Mouse (Mus musculus): ENCODE data around the gene Bpifa6.
"Not testable (repeated sequence)": the region's sequence is repeated elsewhere in the genome, so short reads cannot be mapped to it uniquely, and the experiment has no call there.

Gene Bpifa6

DNA sequence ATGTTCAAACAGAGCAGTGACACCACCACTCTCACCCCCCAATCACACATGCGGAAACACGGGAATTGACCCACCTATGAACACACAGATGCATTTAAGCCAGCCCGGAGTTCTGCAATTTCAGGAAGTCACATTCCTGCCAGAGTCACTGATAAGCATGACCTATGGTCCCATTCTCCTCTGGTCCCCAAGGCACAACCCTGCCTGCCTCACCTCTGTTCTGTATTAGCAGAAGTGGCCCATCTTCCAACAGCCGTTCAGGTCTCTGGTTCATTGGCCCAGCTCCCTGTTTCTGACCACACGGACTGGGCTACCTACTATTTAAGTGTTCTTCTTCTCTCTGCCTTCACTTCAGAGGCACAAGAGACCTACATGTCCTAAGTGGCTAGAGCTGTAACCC lies at the start of gene Bpifa6:
TSS of gene Bpifa6 (plus strand) at position 364 of the 400 bp plus-strand sequence.
- DNase-seq (ENCODE audit: low spot score in 2 of 2): no peak

DNA sequence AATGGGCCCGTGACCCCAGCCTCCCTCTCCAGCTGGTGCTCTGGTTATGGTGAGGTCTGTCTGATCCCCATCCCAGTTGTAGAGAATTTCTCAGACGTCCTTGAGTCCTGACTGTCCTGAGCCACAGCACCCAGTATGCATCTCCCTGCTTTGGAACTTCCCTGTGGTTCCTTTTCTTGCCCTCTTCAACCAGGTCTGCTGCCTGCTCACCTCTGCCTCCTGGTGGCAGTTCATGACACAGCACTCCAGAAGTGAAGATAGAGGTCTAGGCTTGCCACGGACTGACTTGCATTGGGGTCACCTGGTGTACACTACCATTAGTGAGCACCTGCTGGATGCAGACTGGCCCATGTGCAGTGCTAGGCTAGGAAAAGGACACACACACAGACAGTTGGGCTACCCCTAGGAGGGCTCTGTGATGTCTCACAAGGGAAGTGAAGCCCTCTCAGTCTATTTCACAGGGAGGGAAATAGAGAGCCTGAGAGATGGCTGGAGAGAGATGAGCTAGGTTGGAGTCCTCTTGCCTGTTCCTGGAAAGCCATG lies 44.8 kb upstream of the Bpifa6 start:
- peak; percentile 27 to 30 for DNase-seq (ENCODE audit: low spot score in 2 of 2)

DNA sequence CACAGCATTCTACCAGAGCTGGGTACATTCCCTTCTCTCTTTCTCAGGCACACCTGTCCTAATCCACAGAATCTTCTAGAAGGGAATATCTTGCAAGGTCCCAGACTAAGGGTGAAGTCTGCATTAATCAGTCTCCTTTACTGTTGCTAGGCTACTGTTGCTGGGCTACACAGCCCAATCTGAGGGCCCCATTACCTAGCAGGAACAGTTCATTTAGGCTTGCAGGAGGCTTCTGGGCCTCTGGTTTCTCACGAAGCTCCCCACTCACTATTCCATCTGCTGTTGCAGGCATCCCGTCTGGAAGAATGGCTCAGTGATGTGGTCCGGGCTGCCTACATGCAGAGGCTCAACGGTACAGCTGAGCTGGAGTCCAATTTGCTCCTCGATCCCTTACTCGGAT lies 43.6 kb upstream of the Bpifa6 start:
- no peak for DNase-seq (ENCODE audit: low spot score in 2 of 2)

DNA sequence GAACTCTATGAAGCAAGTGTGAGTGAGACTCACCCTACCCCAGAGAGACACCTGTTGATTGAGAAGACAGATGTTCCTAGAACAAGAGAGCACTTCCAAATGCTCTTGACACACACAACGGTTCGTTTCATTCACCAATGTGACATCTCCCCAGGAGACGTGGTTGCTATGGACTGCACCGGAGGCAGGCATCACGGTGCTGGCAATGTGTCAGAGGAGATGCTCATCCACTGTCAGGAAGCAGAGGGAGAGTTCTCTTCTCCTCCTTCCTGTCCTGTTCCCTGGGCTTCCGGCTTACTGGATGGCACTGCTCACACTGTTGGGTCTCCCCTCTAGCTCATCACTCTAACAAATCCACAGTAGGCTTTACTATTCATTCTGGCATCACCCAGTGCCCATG lies 41.4 kb upstream of the Bpifa6 start:
- no peak for DNase-seq (ENCODE audit: low spot score in 2 of 2)

DNA sequence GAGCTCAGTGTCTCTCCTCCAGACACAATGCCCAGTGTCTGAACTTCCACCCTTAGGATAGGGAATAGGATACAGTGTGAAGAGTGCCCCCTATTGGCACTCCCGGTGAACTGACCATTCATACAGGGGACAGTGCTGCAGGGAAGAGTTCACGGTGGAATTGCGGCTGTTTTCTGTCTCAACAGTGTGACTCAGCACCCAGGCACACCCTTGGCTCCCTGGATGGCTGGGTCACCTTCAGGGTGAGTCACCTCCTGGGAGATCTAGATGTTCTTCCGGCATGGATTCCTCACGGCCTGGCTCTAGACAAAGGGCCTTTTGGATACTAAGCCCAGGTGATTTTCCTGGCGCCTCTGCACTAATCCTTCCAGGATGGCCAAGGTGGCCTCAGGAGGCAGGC lies 39.4 kb upstream of the Bpifa6 start:
- DNase-seq (ENCODE audit: low spot score in 2 of 2): no peak

DNA sequence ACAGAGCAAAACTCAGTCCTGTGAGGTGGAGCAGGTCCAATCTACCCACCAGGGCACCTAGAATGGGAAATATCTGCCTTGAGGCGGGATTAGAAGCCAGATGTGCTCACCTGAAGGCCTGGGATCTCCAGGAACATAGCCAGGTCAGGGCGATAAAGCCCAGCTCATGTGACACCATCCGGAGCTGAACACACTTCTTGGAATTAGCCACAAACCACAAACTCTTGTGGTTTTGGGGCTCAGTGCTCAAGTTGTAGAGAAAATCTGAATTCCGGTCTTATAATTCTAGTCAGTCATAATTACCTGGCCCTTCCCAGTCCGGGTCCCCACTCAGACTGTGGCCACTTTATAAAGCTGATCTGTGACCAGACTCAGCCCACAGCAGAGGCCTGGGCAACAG lies 36.9 kb upstream of the Bpifa6 start, which contains the start of gene Bpifb4:
TSS of gene Bpifb4 (plus strand) at position 370 of the 400 bp plus-strand sequence.
- DNase-seq (ENCODE audit: low spot score in 2 of 2): no peak

DNA sequence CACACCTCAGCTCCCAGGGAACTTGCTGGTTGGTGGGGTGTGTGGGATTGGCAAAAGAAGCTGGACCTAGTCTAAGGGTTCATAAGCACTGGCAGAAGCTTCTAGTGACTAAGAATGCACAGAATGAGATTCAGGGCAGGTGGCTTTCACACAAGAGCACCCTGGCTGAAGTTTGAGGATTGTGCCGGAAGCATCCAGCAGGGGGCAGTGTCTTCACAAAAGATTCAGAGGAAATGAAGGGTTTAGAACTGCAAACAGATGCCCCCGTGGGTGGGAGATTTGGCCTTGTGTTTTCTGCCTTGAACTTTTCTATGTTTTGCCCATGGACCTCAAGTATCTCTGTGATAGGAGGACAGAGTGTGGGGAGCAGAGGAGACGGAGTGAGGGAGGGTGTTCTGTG lies 31.2 kb upstream of the Bpifa6 start:
- DNase-seq (ENCODE audit: low spot score in 2 of 2): peak; percentile 40 to 61

DNA sequence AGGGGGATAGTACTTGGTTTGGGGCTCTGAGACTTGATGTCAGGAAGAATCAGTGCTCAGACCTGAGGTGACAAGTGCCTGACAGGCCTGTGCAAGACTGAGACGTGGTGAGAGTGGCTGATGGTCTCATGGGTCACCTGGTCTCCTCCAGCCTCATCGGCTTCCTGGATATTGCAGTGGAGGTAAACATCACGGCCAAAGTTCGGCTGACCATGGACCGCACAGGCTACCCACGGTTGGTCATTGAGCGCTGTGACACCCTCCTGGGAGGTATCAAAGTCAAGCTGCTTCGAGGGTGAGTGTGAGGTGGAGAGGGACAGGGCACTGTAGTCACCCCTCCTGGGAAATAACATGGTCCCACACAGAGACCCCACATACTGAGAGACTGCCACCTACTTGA lies 30.2 kb upstream of the Bpifa6 start:
- no peak for DNase-seq (ENCODE audit: low spot score in 2 of 2)

DNA sequence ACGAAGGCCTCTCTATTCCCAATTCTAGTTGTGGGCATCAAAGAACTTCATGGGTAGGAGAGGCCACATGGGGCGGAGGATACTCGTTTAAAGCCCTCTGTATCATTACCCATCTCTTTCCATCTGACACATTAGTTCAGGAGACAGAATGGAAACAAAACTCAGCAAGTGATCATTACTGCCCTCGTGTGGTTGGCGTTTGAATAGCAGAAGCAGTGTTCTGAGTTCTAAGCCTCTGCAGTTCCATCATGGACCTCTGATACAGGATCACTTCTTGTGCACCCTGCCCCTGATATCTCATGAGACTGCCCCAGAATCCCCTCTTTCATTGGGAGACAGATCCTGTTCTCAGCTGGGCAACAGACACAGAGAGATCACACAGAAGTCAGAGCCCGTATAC lies 21.8 kb upstream of the Bpifa6 start:
- peak; percentile 61 to 64 for DNase-seq (ENCODE audit: low spot score in 2 of 2)

DNA sequence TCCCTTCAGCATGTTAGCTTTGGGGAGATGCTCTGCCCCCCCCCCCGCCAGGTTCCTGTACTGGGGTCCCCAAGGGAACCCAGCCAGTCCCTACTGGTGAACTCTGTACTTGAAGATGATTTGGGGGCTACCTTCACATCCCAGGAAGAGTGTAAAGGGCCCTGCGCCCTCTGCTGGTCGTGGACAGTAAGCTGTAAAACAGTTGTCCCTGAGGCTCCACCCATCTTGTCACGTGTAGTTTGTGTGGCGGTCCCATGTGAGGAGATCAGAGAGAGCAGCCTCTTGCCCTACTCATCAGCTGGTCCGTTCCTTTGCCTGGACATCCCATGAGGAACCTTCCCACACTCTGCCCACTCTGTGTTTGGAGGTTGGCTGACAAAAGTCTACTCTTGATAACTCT lies 20.9 kb upstream of the Bpifa6 start:
- DNase-seq (ENCODE audit: low spot score in 2 of 2): no peak

DNA sequence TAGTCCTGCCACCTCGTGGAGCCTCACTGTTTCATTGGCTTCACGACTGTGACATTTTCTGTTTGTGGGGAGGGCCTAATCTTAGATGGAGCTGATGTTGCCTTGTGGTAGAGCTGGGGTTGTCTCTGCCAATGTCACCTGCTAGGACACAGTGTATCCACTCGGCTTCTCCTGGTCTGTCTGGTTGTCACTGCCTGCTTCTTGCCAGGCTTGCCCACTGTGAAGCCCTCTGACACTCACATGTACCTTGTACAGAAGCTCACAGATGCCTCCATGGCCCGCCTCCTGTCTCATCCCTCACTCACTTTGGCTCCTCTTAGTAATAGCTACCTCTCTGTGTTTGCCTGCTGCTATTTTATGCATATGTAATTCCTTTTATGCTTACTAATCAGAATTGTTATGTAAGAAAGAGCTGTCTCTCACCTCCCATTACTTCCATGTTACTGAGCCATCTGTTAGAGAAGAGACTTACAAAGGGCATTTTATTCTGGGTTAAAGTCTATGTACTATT lies 11.9 kb upstream of the Bpifa6 start:
- peak in 1 of 2 experiments; percentile 23 for DNase-seq (ENCODE audit: low spot score in 2 of 2)

DNA sequence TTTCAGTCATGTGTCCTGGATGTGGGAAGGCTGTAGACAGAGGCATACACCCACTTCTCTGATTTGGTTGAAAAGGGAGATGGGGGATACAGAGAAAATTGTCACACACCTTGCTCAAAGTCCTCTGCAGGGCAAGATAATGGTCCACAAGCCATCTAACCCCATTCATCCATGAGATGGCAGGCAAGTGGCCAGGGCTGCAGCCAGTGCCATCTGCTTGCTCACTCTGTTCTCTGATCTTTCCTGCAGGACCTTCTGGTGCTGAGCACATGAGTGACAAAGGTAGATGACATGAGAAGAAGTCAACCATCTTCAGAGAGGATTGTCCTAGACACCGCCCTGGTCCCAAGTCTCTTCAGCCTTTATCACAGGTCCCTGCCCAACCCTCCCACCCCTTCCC lies 11.4 kb upstream of the Bpifa6 start:
- no peak for DNase-seq (ENCODE audit: low spot score in 2 of 2)

DNA sequence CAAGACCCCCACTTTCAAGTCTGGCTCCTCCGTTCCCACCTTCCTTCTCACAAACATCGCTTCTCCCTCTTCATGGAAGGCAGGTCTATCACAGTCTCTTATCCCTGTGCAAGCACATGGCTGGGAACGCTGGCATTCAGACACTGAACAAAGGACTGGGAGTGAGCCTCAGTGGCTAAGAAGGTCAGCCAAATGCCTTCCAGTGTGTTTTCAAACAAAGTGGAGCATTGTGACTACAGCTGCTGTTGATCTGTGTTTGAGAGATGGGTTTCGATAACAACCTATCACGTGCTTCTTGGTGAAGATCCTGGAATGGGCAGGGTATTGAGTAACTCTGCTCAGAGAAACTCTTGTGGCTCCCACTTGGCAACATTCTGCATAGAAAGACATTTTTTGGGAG lies 4.5 kb upstream of the Bpifa6 start:
- no peak for DNase-seq (ENCODE audit: low spot score in 2 of 2)

DNA sequence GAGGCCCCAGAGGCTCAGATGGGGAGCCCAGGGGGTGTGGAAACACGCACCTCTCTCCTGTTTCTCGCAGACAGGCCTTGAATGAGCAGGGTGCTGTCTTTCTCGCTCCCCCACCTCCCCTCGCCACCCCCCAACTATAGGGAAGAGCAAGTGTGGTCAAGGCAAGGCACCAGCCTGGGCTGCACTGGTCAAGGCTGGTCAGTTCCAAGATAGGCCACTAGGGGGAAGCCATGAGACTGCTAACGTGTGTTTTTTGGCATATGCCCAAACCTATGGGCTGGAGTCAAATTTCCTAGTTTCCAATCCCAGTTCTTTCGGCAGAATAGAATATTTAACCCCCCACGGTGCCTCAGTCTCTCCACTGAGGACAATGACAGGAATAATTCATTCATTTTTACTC lies 21.0 kb downstream of the Bpifa6 start:
- DNase-seq (ENCODE audit: low spot score in 2 of 2): peak; percentile 62

DNA sequence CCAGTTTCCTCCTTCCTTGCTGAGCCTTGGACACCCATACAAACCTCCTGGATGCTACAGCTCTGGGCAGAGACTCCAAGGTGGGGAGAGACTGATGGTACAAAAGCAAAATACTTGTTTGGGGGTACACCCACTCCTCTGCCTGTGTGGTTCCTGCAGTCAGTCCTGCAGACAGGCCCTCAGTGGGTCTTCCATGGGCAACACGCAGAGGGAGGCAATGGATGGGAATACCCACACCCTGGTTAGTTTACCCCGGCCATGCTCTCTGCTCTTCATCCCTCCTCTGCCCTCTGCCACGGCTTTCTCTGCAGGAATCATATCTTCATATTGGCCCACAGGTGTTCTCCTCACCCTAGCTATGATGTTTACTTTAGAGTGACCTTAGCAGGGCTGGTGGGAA lies 25.8 kb downstream of the Bpifa6 start:
- no peak for DNase-seq (ENCODE audit: low spot score in 2 of 2)

DNA sequence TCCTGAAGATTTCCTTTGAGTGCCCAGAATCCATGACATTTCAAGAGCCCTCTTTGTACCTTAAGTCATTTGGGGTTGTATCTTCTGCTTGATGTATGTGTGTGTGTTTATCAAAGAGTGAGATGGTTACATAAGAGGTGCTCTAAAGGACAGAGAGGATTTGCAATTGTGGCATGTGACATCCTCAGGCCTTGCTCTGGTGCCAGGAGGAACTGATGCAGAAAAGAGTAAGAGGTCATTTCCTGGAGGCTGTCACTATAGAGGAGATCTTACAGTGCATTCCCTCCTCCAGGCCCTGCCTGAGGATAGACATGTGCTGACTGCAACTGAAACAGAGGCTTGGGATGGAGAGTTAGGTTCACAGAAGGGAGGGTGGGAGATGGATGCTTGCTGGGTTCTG lies 26.3 kb downstream of the Bpifa6 start:
- no peak for DNase-seq (ENCODE audit: low spot score in 2 of 2)

DNA sequence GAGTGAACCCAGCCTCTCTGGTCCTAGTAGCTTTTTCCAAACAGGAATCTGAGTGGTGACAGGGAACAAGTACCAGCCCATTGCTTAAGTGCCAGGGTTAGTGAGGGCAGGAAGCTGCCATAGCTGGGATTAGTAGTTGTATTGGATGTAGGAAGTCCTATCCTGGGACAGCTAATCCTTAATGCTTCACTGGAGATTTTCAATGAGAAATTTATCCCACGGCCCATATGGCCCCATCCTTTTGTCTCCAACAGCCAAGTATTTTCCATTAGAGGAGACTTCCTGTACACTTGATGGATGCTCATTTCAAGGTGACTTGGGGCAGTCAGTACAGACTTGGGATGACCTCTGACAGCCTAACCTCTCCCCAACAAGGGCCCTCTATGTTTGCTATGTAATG lies 29.7 kb downstream of the Bpifa6 start:
- no peak for DNase-seq (ENCODE audit: low spot score in 2 of 2)

DNA sequence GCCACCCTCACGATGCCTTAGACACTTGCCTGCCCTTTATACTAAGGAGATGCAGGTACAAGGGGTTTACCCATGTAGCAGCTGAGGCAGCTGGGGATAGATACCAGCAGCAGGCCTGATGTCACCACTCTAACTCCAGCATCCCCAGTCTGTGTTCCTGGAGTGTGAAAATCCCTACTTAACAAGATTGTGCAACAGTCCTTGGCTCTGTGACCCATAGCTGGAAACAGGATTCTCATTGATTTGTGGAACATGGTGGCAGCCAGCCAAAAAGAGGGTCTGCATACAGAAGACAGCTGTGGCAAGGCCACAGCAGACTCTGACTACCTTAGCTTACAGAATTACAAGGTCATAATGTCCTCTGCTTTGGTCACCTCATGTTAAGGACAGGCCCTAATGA lies 30.3 kb downstream of the Bpifa6 start:
- no peak for DNase-seq (ENCODE audit: low spot score in 2 of 2)

DNA sequence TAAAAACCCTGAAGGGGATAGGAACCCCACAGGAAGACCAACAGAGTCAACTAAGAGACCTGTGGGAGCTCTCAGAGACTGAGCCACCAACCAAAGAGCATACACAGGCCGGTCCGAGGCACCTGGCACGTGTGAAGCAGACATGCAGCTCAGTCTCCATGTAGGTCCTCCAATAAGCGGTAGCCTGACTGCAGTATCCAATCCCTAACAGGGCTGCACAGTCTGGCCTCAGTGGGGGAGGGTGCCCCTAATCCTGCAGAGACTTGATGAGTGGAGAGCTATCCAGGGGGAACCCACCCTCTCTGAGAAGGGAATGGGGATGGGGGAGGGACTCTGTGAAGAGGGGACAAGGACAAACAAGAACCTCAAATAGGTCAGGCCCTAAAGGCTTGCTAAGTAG lies 31.0 kb downstream of the Bpifa6 start:
- DNase-seq (ENCODE audit: low spot score in 2 of 2): no peak

DNA sequence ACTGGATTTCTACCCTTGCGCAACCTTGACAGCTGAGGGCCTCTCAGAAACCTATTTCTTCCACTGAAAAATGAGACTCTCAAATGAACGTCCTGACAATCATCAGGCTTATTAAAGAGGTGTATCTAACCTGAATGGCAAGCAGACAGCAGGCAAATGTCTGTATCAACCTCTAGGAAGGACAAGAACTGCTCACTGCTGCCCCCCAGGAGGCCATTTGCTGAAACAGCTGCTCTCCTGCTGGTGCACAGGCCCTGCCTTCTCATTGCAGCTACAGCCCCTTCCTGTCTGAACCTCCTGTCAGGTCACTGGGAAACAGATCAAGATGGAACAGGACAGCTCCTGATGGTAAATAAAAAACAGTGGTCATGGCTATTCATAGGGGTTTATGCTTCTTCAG lies 31.6 kb downstream of the Bpifa6 start:
- DNase-seq (ENCODE audit: low spot score in 2 of 2): no peak

DNA sequence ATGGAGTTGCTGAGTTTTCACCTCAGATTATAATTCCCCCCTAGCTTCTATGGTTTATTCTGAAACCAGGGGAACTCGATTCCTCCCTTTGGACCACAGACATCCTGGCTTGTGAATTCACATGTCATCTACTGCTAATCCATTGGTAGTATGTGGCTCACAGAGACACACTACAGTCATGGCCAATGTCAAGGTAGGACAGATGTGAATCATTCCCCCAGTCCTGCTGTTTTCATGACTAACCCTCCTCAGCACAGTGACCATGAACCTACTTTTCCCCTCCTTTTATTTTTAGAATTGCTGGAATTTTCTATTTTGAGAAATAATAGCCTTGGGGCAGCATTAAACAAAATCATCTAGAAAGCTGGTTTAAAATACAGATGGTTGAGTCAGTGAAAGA lies 32.6 kb downstream of the Bpifa6 start:
- no peak for DNase-seq (ENCODE audit: low spot score in 2 of 2)

DNA sequence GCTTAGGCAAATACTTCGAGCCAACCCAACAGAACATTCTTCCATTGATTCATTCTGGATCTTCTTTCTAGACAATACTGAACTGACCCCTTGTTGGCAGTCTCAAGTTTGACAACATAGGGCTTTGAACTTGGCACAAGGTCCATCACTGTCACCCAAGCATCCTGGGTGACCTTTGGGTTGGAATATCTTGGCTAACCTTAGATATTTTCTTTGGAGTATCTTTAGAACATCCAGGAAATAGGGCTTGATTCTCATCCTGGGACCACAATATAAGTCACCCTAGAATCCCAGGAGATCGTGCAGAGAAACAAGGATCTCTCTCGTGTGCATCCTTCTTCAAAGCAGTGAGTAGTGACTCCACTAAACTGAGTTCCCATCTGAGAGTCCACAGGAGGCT lies 33.2 kb downstream of the Bpifa6 start, which contains the start of gene Bpifa2:
TSS of gene Bpifa2 (plus strand) at position 301 of the 400 bp plus-strand sequence.
- no peak for DNase-seq (ENCODE audit: low spot score in 2 of 2)

DNA sequence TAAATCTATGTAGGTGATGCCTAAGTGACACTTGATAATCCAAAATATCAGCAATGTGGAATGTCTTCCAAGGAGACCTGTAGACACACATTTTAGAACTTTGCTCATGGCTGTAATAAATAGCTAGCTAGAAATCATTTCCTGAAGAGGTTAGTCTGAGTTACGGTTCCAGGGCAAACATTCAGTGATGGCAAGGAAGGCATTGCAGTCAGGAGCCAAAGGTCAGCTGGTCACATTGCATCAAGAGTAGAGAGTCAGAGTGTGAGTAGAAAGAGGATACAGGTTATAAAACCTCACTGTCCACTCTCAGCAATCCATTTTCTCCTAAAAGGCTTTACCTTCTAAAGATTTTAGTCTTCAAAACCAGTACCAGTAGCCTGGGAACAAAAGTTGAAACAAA lies 43.2 kb downstream of the Bpifa6 start:
- DNase-seq (ENCODE audit: low spot score in 2 of 2): no peak

DNA sequence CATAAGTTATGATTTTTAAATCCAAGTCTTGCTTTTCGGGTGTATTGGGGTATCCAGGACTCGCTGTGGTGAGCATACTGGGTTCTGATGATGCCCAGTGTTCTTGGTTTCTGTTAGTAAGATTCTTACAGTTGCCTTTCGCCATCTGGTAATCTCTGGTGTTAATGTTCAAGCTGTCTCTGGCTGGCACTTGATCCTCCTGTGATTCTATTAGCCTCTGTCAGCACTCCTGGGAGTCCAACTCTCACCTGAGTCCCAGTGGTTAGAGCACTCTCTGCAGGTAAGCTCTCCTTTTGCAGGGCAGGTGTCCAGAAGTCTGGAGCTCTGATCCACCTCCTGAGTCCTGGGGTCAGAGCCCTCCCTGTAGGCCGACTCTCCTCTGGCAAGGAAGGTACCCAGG lies 49.9 kb downstream of the Bpifa6 start:
- DNase-seq (ENCODE audit: low spot score in 2 of 2): not testable (repeated sequence)

Data from frontal cortex, postnatal 25 days (tissue).